Mouse (Mus musculus) heart, adult 2 months (tissue): ENCODE results near the gene Ms4a10.

Experiments
- CTCF ChIP-seq: fragments of 200-600 bp; IDR thresholded peaks from 2 replicates; pipeline ENCODE4 v1.8.1; 2022; ENCODE audit warnings: antibody characterized with exemption, mild to moderate bottlenecking, moderate library complexity
- EP300 ChIP-seq: fragments of 200-500 bp; IDR thresholded peaks from 2 replicates; pipeline ENCODE4 v1.6.1; 2011; ENCODE audit warnings: low read depth, low read length, control low read depth; ENCODE audit not compliant: insufficient read depth

- TF ChIP-seq EP300 (no peak), CTCF (no peak)
Measured at GRCm38 (mm10) chr19:10924220-10924619, 50.2 kb downstream of the Ms4a10 start.
